Mouse (Mus musculus): ENCODE results near the gene Tsr3. TPM values are rescaled to one million over a fixed set of nuclear protein-coding genes. Genes with fewer than 3 reads are reported as not detected.
"Not testable (repeated sequence)": the region's sequence is repeated elsewhere in the genome, so short reads cannot be mapped to it uniquely, and the experiment has no call there.

The Tsr3 gene
- total and polyA plus RNA-seq, 3 experiments: 15.2 to 41.0 (median 24.2) TPM

DNA sequence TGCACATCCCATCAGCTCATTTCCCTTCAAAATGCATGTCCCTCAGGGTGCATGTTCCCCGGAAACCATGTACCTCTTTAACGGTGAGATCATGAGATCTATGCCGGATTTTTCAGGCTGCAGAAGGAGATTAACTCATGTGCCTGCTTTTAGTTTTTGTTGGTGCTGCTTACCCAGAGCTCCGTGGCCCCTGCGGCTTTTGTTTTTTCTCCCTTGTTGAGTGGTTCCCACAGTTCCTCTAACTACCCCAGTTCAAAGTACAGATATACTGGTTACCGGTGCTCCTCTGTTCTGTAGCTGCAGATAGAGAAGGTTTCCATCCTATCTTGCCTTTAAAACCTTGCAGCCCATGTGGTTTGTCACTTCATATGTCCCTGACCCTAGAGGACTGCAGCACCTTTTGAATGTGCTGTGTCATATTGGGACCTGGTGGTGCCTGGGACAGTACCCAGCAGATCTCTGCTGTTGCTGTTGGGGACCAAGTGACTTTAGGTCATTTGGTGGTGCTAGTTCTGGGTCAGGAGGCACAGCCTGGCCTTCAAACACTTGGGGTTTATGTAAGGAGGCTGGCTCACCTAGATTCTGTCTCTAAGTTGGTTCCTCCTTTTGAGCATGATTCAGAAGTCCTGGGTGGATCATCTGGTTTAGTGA is 16.9 kb upstream of the Tsr3 start:
- H3K27me3 ChIP-seq (ENCODE audit: insufficient read depth, low read length): no peaks in the 10 kb centered on the region
- no peaks in the 10 kb centered on the region for H3K9me3 ChIP-seq (replicated peaks)
- peaks cover 85% of the 10 kb centered on the region for H3K4me1 ChIP-seq (ENCODE audit: insufficient read depth, low read depth, low read length)
- ATAC-seq (ENCODE audit: extremely low read depth, insufficient number of reproducible peaks, low FRiP score, poor library complexity, severe bottlenecking) (peak; percentile 10; the same call in 1 of the 2 replicates), DNase-seq (ENCODE audit: low spot score) (peak; percentile 38)
- peaks cover 81% of the 10 kb centered on the region for H3K36me3 ChIP-seq (replicated peaks)
- no peak for TF ChIP-seq GATA1 (IDR thresholded peaks at IDR 0.05; ENCODE audit: borderline replicate concordance, low read length)
- TF ChIP-seq CTCF (IDR thresholded peaks at IDR 0.05; ENCODE audit: low read depth, low read length): no peak
- no peak for TF ChIP-seq GATA2 (IDR thresholded peaks at IDR 0.05; ENCODE audit: borderline replicate concordance, low read depth, low read length)
- no peak for TF ChIP-seq TAL1 (conservative IDR thresholded peaks at IDR 0.05; ENCODE audit: low read depth, low read length)
- TF ChIP-seq POLR2AphosphoS5 (IDR thresholded peaks at IDR 0.05; ENCODE audit: insufficient replicate concordance, low read depth, low read length): no peak
- peak overlapping the region; percentile 73 for H3K4me3 ChIP-seq (ENCODE audit: low read depth, low read length)

DNA sequence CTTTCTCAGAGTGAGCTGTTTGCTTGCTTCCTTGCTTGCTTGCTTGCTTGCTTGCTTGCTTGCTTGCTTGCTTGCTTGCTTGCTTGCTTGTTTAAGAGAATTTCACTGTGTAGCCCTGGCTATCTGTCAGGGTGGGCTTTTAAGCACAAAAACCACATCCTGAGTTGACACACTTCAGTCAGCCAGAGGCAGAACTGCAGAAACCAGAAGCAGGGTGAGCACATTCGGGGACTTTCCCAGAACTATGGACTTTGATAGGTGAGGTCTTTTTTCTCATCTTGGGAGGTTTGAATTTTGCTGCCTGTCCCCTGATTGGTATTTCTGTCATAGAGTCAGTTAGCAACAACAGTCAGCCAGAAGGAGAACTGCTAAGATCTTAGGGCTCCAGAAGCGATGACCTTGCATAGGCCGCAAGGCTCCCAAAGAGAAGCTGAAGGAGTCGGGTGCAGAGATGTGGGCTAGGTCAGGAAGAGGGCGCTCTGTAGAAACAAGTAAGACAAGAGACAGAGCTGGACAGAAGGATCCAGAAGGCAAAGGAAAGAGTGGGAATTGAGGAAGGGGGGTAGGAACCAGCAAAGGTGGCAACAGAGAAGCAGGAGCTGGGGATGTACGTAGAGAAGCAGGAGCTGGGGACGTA is 15.3 kb upstream of the Tsr3 start:
- Histone ChIP-seq H3K36me3 (replicated peaks) (peaks cover 81% of the 10 kb centered on the region), H3K27me3 (ENCODE audit: insufficient read depth, low read length) (no peaks in the 10 kb centered on the region), H3K4me1 (ENCODE audit: insufficient read depth, low read depth, low read length) (peaks cover 83% of the 10 kb centered on the region), H3K9me3 (replicated peaks) (no peaks in the 10 kb centered on the region), H3K4me3 (ENCODE audit: low read depth, low read length) (peak overlapping the region; percentile 73; the same call in 1 of the 2 replicates)
- TF ChIP-seq GATA2 (IDR thresholded peaks at IDR 0.05; ENCODE audit: borderline replicate concordance, low read depth, low read length): no peak
- no peak for TF ChIP-seq POLR2AphosphoS5 (IDR thresholded peaks at IDR 0.05; ENCODE audit: insufficient replicate concordance, low read depth, low read length)
- TF ChIP-seq CTCF (IDR thresholded peaks at IDR 0.05; ENCODE audit: low read depth, low read length): no peak
- no peak for TF ChIP-seq TAL1 (conservative IDR thresholded peaks at IDR 0.05; ENCODE audit: low read depth, low read length)
- TF ChIP-seq GATA1 (IDR thresholded peaks at IDR 0.05; ENCODE audit: borderline replicate concordance, low read length): no peak
- no peak for ATAC-seq (ENCODE audit: extremely low read depth, insufficient number of reproducible peaks, low FRiP score, poor library complexity, severe bottlenecking)
- DNase-seq (ENCODE audit: low spot score): no peak

DNA sequence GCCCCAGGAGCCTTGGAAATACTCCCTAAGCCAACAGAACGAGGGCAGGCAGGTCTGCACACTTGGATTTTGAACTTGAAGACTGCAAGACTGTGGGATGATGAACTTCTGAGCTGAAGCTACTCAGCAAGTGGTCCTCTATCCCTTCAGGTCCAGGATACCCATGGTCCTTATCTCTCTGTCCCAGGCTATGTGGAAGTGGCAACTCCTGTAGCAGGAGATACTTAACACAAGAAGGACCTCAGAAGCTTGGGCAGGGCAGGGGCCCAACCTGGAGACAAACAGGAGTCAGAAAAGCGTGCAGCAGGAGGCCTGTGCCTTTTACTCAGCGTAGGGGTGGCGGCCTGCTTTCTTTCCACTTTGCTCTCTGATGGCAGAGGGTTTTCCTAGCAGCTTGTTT is 14.3 kb upstream of the Tsr3 start:
- Histone ChIP-seq H3K4me3 (ENCODE audit: low read depth, low read length) (peak overlapping the region; percentile 48; the same call in 1 of the 2 replicates), H3K27me3 (ENCODE audit: insufficient read depth, low read length) (no peaks in the 10 kb centered on the region), H3K4me1 (ENCODE audit: insufficient read depth, low read depth, low read length) (peaks cover 78% of the 10 kb centered on the region), H3K9me3 (replicated peaks) (no peaks in the 10 kb centered on the region), H3K36me3 (replicated peaks) (peaks cover 81% of the 10 kb centered on the region)
- no peak for ATAC-seq (ENCODE audit: extremely low read depth, insufficient number of reproducible peaks, low FRiP score, poor library complexity, severe bottlenecking)
- TF ChIP-seq GATA1 (IDR thresholded peaks at IDR 0.05; ENCODE audit: borderline replicate concordance, low read length) (no peak), TAL1 (conservative IDR thresholded peaks at IDR 0.05; ENCODE audit: low read depth, low read length) (peak; percentile 80), CTCF (IDR thresholded peaks at IDR 0.05; ENCODE audit: low read depth, low read length) (no peak)
- DNase-seq (ENCODE audit: low spot score): peak; percentile 53

DNA sequence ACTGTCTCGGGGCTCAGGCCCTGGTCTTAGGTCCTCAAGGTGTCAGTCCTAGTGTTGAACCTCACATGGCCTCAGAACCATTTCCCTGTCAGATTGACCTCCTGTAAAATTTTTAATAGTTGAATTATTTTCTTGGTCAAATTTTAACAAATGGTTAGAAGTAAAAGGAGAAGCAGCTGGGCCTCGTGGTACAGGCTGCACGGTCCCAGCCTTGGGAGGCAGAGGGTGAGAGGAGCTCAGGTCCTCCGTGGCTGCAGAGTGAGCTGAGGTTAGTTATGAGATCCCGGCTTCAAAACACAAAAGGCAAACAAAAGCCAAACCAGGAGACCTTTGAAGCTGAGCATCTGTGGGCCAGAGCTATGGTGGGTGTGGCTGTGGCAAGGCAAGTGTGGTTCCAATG is 12.0 kb upstream of the Tsr3 start:
- DNase-seq (ENCODE audit: low spot score): no peak
- TF ChIP-seq POLR2AphosphoS5 (IDR thresholded peaks at IDR 0.05; ENCODE audit: insufficient replicate concordance, low read depth, low read length) (no peak), CTCF (IDR thresholded peaks at IDR 0.05; ENCODE audit: low read depth, low read length) (no peak), GATA1 (IDR thresholded peaks at IDR 0.05; ENCODE audit: borderline replicate concordance, low read length) (no peak), GATA2 (IDR thresholded peaks at IDR 0.05; ENCODE audit: borderline replicate concordance, low read depth, low read length) (no peak), TAL1 (conservative IDR thresholded peaks at IDR 0.05; ENCODE audit: low read depth, low read length) (no peak)
- peaks cover 82% of the 10 kb centered on the region for H3K36me3 ChIP-seq (replicated peaks)
- no peaks in the 10 kb centered on the region for H3K9me3 ChIP-seq (replicated peaks)
- ATAC-seq (ENCODE audit: extremely low read depth, insufficient number of reproducible peaks, low FRiP score, poor library complexity, severe bottlenecking): no peak
- peaks cover 60% of the 10 kb centered on the region for H3K4me1 ChIP-seq (ENCODE audit: insufficient read depth, low read depth, low read length)
- no peak overlapping the region for H3K4me3 ChIP-seq (ENCODE audit: low read depth, low read length)
- H3K27me3 ChIP-seq (ENCODE audit: insufficient read depth, low read length): no peaks in the 10 kb centered on the region

DNA sequence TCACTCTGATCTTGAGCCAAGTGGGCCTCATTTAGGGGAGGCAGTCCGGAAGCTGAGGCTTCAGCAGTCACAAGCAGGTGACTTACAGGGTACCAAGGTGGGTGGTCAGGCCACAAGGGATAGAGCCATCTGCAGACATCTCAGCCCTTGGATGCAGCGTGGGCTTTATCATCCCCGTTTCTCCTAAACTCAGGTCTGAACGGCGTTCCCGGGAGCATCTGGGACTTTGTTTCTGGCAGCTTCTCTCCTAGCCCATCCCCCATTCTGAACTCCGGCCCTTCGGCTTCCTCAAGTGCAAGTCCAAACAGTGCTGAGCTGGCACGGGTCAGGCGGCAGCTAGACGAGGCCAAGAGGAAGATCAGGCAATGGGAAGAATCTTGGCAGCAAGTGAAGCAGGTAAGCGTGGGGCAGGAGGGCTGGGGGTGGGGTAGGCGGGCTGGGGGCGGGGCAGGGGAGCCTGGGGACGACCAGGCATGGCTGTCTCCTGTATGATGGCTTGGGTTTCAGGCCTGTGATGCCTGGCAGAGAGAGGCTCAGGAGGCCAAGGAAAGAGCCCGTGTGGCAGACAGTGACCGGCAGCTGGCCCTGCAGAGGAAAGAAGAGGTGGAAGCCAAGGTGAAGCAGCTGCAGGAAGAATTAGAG is 9.8 kb upstream of the Tsr3 start:
- not testable (repeated sequence) for ATAC-seq (ENCODE audit: extremely low read depth, insufficient number of reproducible peaks, low FRiP score, poor library complexity, severe bottlenecking); H3K9me3 ChIP-seq (replicated peaks); H3K27me3 ChIP-seq (ENCODE audit: insufficient read depth, low read length); H3K4me3 ChIP-seq (ENCODE audit: low read depth, low read length); DNase-seq (ENCODE audit: low spot score)
- peaks cover 74% of the 10 kb centered on the region for H3K36me3 ChIP-seq (replicated peaks)
- H3K4me1 ChIP-seq (ENCODE audit: insufficient read depth, low read depth, low read length): peaks cover 42% of the 10 kb centered on the region

DNA sequence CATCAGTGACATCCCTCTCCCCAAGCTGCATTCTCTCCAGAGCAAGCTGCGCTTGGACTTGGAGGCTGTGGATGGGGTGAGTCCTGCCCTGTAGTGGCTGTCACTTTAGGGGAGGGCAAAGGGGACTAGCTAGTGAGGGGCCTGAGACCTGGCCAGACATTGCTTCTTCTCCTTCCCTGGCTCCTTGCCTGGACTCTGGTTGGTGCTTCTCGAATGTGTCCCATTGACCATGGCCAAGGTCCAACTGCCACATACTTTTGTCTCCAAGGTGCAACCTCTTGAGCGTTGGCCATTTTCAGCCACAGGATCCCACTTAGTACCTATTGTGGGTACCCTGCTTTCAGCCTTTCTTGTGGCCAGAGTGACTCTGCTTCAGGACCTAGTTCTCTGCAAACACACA is 9.3 kb upstream of the Tsr3 start:
- Histone ChIP-seq H3K36me3 (replicated peaks) (peaks cover 74% of the 10 kb centered on the region), H3K9me3 (replicated peaks) (no peaks in the 10 kb centered on the region), H3K4me3 (ENCODE audit: low read depth, low read length) (no peak overlapping the region), H3K4me1 (ENCODE audit: insufficient read depth, low read depth, low read length) (peaks cover 36% of the 10 kb centered on the region), H3K27me3 (ENCODE audit: insufficient read depth, low read length) (no peaks in the 10 kb centered on the region)
- ATAC-seq (ENCODE audit: extremely low read depth, insufficient number of reproducible peaks, low FRiP score, poor library complexity, severe bottlenecking) (no peak), DNase-seq (ENCODE audit: low spot score) (no peak)
- TF ChIP-seq CTCF (IDR thresholded peaks at IDR 0.05; ENCODE audit: low read depth, low read length) (no peak), POLR2AphosphoS5 (IDR thresholded peaks at IDR 0.05; ENCODE audit: insufficient replicate concordance, low read depth, low read length) (no peak)

DNA sequence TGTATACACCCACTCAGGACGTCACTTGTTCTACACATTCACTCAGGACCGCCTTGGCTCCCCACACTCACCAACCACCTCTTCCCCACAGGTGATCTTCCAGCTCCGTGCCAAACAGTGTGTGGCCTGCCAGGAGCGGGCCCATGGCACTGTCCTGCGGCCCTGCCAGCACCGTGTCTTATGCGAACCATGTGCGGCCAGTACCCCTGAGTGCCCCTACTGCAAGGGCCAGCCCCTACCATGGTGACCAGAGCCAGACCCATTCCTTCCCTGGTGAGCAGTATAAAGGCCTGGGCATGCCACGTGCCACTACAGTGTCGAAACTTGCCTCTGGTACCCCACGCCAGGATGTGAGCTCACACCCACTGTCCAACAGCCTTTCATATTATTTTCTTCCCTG is 8.3 kb upstream of the Tsr3 start:
- peaks cover 27% of the 10 kb centered on the region for H3K4me1 ChIP-seq (ENCODE audit: insufficient read depth, low read depth, low read length)
- DNase-seq (ENCODE audit: low spot score); H3K27me3 ChIP-seq (ENCODE audit: insufficient read depth, low read length); H3K9me3 ChIP-seq (replicated peaks); ATAC-seq (ENCODE audit: extremely low read depth, insufficient number of reproducible peaks, low FRiP score, poor library complexity, severe bottlenecking); H3K4me3 ChIP-seq (ENCODE audit: low read depth, low read length): not testable (repeated sequence)
- peaks cover 74% of the 10 kb centered on the region for H3K36me3 ChIP-seq (replicated peaks)

Measured in G1E (cell line).